Mouse (Mus musculus): ENCODE measurements around the gene Haus7. TPM values are rescaled to one million over a fixed set of nuclear protein-coding genes. Genes with fewer than 3 reads are reported as not detected.

Gene Haus7
- 8.2 and 9.0 TPM in 2 replicates for polyA plus RNA-seq (2012; rRNA removed)

GRCm38 (mm10) chrX:73458877-73459392 is at the start of gene Haus7:
Gene Haus7 (minus strand): TSS chrX:73459044.

GRCm38 (mm10) chrX:73483484-73483810 is 24.6 kb upstream of the Haus7 start, which contains the start of gene Bgn:
Gene Bgn (plus strand): TSS chrX:73483602.

GRCm38 (mm10) chrX:73435252-73435651 is 23.6 kb downstream of the Haus7 start, which contains the start of gene Trex2:
Gene Trex2 (minus strand): TSS chrX:73435344.

GRCm38 (mm10) chrX:73410880-73411517 is 47.8 kb downstream of the Haus7 start, which contains the start of gene Zfp92:
Gene Zfp92 (plus strand): TSS chrX:73411096.

GRCm38 (mm10) chrX:73398636-73399035 is 60.2 kb downstream of the Haus7 start, which contains the start of gene Gm18336:
Gene Gm18336 (minus strand): TSS chrX:73398736.

Other genes starting within 250 kb of the Haus7 start
- gene Xlr4b, start 244.7 kb downstream of the Haus7 start, polyA plus RNA-seq (2012; rRNA removed): 0.15 TPM in 1 of 2 replicates, not detected in the other
- 24.4 and 26.4 TPM in 2 replicates for gene F8a, start 230.8 kb downstream of the Haus7 start, polyA plus RNA-seq (2012; rRNA removed)
- gene Xlr4c, start 215.9 kb downstream of the Haus7 start, polyA plus RNA-seq (2012; rRNA removed): not detected in 2 replicates
- not detected in 2 replicates for gene Xlr3c, start 193.7 kb downstream of the Haus7 start, polyA plus RNA-seq (2012; rRNA removed)
- gene Xlr5a, start 166.1 kb downstream of the Haus7 start, polyA plus RNA-seq (2012; rRNA removed): not detected in 2 replicates
- not detected in 2 replicates for gene Xlr5c, start 166.1 kb downstream of the Haus7 start, polyA plus RNA-seq (2012; rRNA removed)
- gene Gm45015, start 122.2 kb downstream of the Haus7 start, polyA plus RNA-seq (2012; rRNA removed): not detected in 2 replicates
- 5.3 and 6.1 TPM in 2 replicates for gene Zfp275, start 116.4 kb downstream of the Haus7 start, polyA plus RNA-seq (2012; rRNA removed)
- not detected in 2 replicates for gene Gm18336, start 60.3 kb downstream of the Haus7 start, polyA plus RNA-seq (2012; rRNA removed)
- 0.14 and 0.17 TPM in 2 replicates for gene Zfp92, start 47.9 kb downstream of the Haus7 start, polyA plus RNA-seq (2012; rRNA removed)
- gene Trex2, start 23.7 kb downstream of the Haus7 start, polyA plus RNA-seq (2012; rRNA removed): 0.19 and 0.22 TPM in 2 replicates
- gene Bgn, start 24.6 kb upstream of the Haus7 start, polyA plus RNA-seq (2012; rRNA removed): 151 and 173 TPM in 2 replicates
- gene Atp2b3, start 44.0 kb upstream of the Haus7 start, polyA plus RNA-seq (2012; rRNA removed): 0.23 and 0.52 TPM in 2 replicates
- 0.45 and 0.60 TPM in 2 replicates for gene Dusp9, start 180.4 kb upstream of the Haus7 start, polyA plus RNA-seq (2012; rRNA removed)
- 11.9 and 12.3 TPM in 2 replicates for gene Pnck, start 201.1 kb upstream of the Haus7 start, polyA plus RNA-seq (2012; rRNA removed)
- gene Slc6a8, start 214.1 kb upstream of the Haus7 start, polyA plus RNA-seq (2012; rRNA removed): 338 and 507 TPM in 2 replicates

All from colon, adult 2 months (tissue).